Mouse (Mus musculus) heart, adult 2 months (tissue): ENCODE data around the gene Mapkap1. TPM values are rescaled to one million over a fixed set of nuclear protein-coding genes. Genes with fewer than 3 reads are reported as not detected.

ENCODE experiments used
- DNase-seq, 2 experiments: peaks; one replicate each; pipeline ENCODE4 v3.0.0; 2021
- H3K27ac ChIP-seq: fragments of 200-600 bp; 2 replicates; pipeline ENCODE4 v1.8.1; 2022
- H3K27me3 ChIP-seq: fragments of 200-500 bp; 2 replicates; pipeline ENCODE4 v1.6.1; 2012; ENCODE audit warnings: mild to moderate bottlenecking, low read length, inconsistent platforms, mixed read lengths; ENCODE audit not compliant: control insufficient read depth, insufficient read depth
- H3K36me3 ChIP-seq: fragments of 200-500 bp; 2 replicates; pipeline ENCODE4 v1.6.1; 2012; ENCODE audit warnings: low read length, inconsistent platforms; ENCODE audit not compliant: control insufficient read depth, insufficient read depth
- H3K4me1 ChIP-seq: fragments of 200-500 bp; 2 replicates; pipeline ENCODE4 v1.6.1; 2011; ENCODE audit warnings: low read length; ENCODE audit not compliant: control insufficient read depth, insufficient read depth
- H3K4me3 ChIP-seq: fragments of 200-600 bp; 2 replicates; pipeline ENCODE4 v1.8.1; 2022
- H3K79me2 ChIP-seq: fragments of 200-500 bp; replicated peaks from 2 replicates; pipeline ENCODE4 v1.6.1; 2012; ENCODE audit warnings: mild to moderate bottlenecking, inconsistent platforms, low read length, moderate library complexity, mixed read lengths; ENCODE audit not compliant: control insufficient read depth, insufficient read depth
- H3K9ac ChIP-seq: fragments of 200-500 bp; 2 replicates; pipeline ENCODE4 v1.6.1; 2012; ENCODE audit warnings: low read depth, mild to moderate bottlenecking, control low read depth, inconsistent platforms, low read length, mixed read lengths
- CTCF ChIP-seq: fragments of 200-600 bp; IDR thresholded peaks from 2 replicates; pipeline ENCODE4 v1.8.1; 2022; ENCODE audit warnings: antibody characterized with exemption, mild to moderate bottlenecking, moderate library complexity
- EP300 ChIP-seq: fragments of 200-500 bp; IDR thresholded peaks from 2 replicates; pipeline ENCODE4 v1.6.1; 2011; ENCODE audit warnings: low read depth, low read length, control low read depth; ENCODE audit not compliant: insufficient read depth
- POLR2A ChIP-seq: fragments of 200-500 bp; IDR thresholded peaks from 2 replicates; pipeline ENCODE4 v1.6.1; 2011; ENCODE audit warnings: mild to moderate bottlenecking, low read depth, low read length, control low read depth; ENCODE audit not compliant: insufficient read depth
- WGBS: fragments of 180-500 bp; shearing (Covaris S2); methylation state at CpG from one replicate; pipeline ENCODE4 v1.1.7; 2018; 5-methylcytosine and 5-hydroxymethylcytosine counted together
- intact Hi-C: fragments of 180-260 bp; cut with DNase I; formaldehyde crosslinking; loops from one replicate; pipeline ENCODE4 v1.15.1; 2025
- polyA plus RNA-seq: library from polyadenylated mRNA; depleted of rRNA; stranded (reverse); fragments of >200 nt; gene quantifications from 2 replicates; pipeline ENCODE4 v1.2.3, GENCODE M21; 2012
- total RNA-seq, 2 experiments: library from RNA; stranded (reverse); gene quantifications; 2 replicates each; pipeline ENCODE4 v1.2.3; 2021

Gene Mapkap1
- total and polyA plus RNA-seq, 3 experiments: 30.6 to 70.1 (median 63.6) TPM

DNA sequence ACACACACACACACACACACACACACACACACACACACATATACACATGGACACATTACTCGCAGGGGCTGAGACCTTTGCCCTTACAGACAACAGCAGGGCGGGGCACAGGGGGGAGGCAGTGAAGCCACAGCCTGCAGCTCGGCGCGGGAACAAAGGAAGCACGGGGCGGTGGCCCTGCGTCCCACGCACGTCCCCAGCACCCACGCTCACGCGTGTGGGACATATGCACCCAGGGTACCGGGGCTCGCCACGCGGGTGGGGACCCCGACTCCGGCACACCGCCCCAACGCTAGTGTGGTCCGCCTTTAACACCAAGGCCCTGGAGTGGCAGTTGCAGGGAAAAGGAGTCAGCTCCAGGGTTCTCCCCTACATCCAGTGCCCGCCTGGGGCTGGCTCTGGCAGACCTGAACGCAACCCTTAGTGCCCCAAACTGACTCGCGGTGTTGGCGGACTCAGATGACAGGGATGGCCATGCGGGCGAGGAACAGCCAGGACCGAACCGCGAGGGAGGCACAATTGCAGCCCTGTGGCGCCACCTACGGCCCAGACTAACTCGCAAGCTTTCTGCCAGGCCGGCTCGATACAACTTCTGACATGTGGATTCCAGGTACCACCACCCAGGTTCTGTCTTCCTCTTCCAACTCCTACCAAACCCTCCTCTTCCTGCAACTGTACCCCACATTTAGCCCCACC is 232.5 kb downstream of the Mapkap1 start:
- no peaks in the 10 kb centered on the region for H3K36me3 ChIP-seq
- no peaks in the 10 kb centered on the region for H3K79me2 ChIP-seq
- H3K27ac ChIP-seq: no peak overlapping the region
- peak overlapping the region; percentile 20 for H3K9ac ChIP-seq
- DNase-seq: peak; percentile 84 to 89
- H3K4me3 ChIP-seq: peak overlapping the region; percentile 25; the same call in 1 of the 2 replicates
- intact Hi-C loops: loop anchor here (1.0 to 10.0 kb wide), 3 partner anchors 666 to 894 kb away; no protein-coding TSS in a partner anchor
- H3K4me1 ChIP-seq: no peaks in the 10 kb centered on the region
- TF ChIP-seq POLR2A (no peak), EP300 (peak; percentile 82; the same call in 1 of the 2 replicates), CTCF (peak; percentile 90)
- H3K27me3 ChIP-seq: no peaks in the 10 kb centered on the region
- 24% methylated on average over 37 of the region's 37 CpGs for WGBS

DNA sequence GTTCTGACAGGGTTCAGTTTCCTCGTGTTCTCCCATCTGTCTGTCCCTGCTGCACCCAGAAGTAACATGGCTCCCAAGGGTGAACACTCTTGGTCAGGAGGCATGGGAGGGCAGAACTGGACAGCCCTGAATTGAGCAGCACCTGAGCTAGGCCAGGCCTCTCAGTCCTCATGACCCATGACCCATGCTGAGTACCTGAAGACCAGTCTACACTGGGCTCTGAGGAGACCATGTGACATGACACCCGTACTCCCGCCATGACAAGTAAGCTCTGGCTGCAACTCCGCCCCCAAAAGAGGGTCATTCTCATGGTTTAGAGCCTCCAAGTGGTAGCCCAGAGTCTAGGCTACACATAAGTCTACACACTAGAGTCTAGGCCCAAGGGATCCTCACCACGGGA is 233.2 kb downstream of the Mapkap1 start:
- intact Hi-C loops: loop anchor here (1.0 to 10.0 kb wide), 3 partner anchors 666 to 895 kb away; no protein-coding TSS in a partner anchor
- Histone ChIP-seq H3K27me3 (no peaks in the 10 kb centered on the region), H3K79me2 (no peaks in the 10 kb centered on the region), H3K36me3 (no peaks in the 10 kb centered on the region), H3K9ac (no peak overlapping the region), H3K4me1 (no peaks in the 10 kb centered on the region), H3K27ac (no peak overlapping the region), H3K4me3 (no peak overlapping the region)
- WGBS: 62% methylated on average over 5 of the region's 5 CpGs
- DNase-seq: no peak
- TF ChIP-seq POLR2A (no peak), EP300 (no peak), CTCF (no peak)

DNA sequence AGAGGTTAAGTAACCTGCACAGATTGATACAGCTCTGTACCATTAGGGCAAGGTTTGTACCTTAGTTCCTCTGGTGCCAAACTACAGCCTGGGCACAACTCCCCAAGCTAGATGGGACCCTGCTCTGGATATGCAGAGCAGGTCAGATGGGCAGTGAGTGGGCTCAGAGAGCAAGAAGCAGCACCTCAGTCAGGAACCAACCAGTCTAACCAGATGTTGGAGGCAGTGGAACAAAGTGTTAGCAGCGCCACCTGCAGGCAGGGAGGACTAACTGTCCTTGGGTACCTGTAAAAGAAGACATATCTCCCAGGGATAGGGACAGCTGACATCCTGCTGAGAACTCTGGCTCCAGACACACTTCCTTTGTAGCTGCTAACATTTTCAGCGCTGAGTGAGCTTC is 235.8 kb downstream of the Mapkap1 start:
- no peaks in the 10 kb centered on the region for H3K27me3 ChIP-seq
- H3K4me1 ChIP-seq: no peaks in the 10 kb centered on the region
- no peaks in the 10 kb centered on the region for H3K79me2 ChIP-seq
- TF ChIP-seq EP300: no peak
- no peak for TF ChIP-seq POLR2A
- TF ChIP-seq CTCF: peak; percentile 63
- no peak for DNase-seq
- intact Hi-C loops: no loop called here
- no peak overlapping the region for H3K9ac ChIP-seq
- 52% methylated on average over 2 of the region's 2 CpGs for WGBS
- no peak overlapping the region for H3K4me3 ChIP-seq
- H3K36me3 ChIP-seq: no peaks in the 10 kb centered on the region
- H3K27ac ChIP-seq: no peak overlapping the region

DNA sequence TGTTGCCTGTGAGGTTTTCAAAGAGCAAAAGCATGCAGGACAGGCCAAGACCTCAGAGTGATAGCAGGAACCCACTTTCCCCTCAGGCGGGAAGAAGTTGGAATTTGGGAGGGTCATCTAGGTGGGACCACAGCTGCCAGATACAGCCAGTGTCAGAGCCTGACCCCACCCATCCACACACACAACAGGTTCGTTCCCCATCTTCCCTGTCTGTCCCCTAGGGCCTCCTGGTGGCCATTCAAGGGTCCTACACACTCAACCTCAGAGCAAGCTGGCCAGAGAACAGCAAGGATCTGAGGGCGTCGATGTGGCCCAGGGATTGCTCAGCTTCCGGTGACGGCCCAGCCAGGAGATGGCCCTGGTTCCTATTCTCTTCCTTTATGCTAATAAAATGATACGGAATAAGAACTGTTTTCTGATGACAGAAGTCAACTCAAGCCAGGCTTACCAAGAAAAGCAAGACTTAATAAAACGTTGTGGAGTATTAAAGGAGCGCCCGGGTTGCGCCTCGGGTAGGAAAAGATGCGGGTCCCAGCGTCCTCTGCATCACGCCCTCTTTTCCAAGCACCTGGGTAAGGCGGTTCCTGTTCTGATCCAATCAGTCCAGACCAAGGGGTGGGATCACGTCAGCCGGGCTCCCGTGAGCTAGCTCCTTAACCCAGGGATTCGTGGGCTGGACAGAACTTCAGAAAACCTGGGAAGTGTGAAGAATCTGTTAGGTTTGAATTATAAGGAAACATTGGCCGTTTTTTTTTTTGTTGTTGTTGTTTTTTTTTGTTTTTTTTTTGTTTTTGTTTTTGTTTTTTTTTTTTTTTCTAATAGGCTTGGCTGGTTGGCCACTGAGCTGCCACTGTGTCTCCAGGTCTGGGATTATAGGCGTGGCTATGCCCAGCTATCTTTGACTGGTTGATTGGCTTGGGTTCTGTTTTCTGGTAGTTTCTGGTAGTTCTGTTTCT is 238.3 kb downstream of the Mapkap1 start:
- Histone ChIP-seq H3K36me3 (no peaks in the 10 kb centered on the region), H3K79me2 (no peaks in the 10 kb centered on the region), H3K4me1 (no peaks in the 10 kb centered on the region), H3K4me3 (no peak overlapping the region), H3K9ac (no peak overlapping the region), H3K27me3 (no peaks in the 10 kb centered on the region), H3K27ac (no peak overlapping the region)
- intact Hi-C loops: no loop called here
- 56% methylated on average over 22 of the region's 22 CpGs for WGBS
- TF ChIP-seq POLR2A (no peak), CTCF (peak; percentile 62), EP300 (no peak)
- DNase-seq: no peak

GRCm38 (mm10) chr2:34645851-34646540 is 239.4 kb downstream of the Mapkap1 start:
- Histone ChIP-seq H3K4me1 (no peaks in the 10 kb centered on the region), H3K4me3 (peak overlapping the region; percentile 31; the same call in 1 of the 2 replicates), H3K79me2 (no peaks in the 10 kb centered on the region), H3K36me3 (no peaks in the 10 kb centered on the region), H3K9ac (peak overlapping the region; percentile 32), H3K27me3 (no peaks in the 10 kb centered on the region), H3K27ac (peak overlapping the region; percentile 18)
- intact Hi-C loops: no loop called here
- WGBS: 6% methylated on average over 21 of the region's 21 CpGs
- TF ChIP-seq EP300 (no peak), CTCF (no peak), POLR2A (no peak)
- DNase-seq: peak; percentile 65 to 66
